Mouse (Mus musculus): Measurements from ENCODE around the gene Ikbke. TPM values are rescaled to one million over a fixed set of nuclear protein-coding genes. Genes with fewer than 3 reads are reported as not detected.

Ikbke gene
- total and polyA plus RNA-seq, 2 experiments, result 15.6 to 20.7 TPM

DNA sequence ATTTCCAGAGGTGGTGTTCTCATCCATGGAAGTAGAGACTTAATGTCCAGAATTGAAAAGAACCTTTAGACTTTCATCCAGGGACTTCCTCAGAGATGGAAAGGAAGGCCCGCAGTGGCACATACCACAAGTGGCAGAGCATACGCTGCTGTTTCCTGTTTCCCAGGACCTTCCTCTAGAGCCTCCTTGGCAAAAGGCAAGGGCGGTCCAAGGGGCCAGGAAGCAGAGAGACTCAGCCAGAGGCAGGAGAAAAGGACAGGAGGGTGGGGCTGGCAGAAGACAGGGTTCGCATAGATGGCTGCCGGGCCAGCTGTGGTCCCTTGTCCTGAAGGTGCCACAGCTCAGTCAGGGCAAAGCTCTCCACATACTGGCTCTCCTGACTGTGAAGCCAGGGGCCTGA lies 66.5 kb downstream of the Ikbke start:
- Histone ChIP-seq H3K27me3 (ENCODE audit: control insufficient read depth, insufficient read depth, low read length) (no peaks in the 10 kb centered on the region), H3K4me3 (ENCODE audit: insufficient read depth, low read depth, low read length) (no peak overlapping the region), H3K9ac (ENCODE audit: low read depth, low read length) (no peak overlapping the region), H3K4me1 (ENCODE audit: control insufficient read depth, insufficient read depth, low read length) (peaks cover 7% of the 10 kb centered on the region), H3K36me3 (ENCODE audit: control insufficient read depth, insufficient read depth, low read length) (no peaks in the 10 kb centered on the region), H3K79me2 (ENCODE audit: control insufficient read depth, insufficient read depth, low read length) (no peaks in the 10 kb centered on the region), H3K27ac (replicated peaks; ENCODE audit: insufficient read depth, low read depth, low read length) (no peak overlapping the region)
- TF ChIP-seq POLR2A (IDR thresholded peaks at IDR 0.05; ENCODE audit: extremely low read depth, insufficient read depth, low read length) (no peak), CTCF (IDR thresholded peaks at IDR 0.05; ENCODE audit: low read depth, low read length) (no peak)
- WGBS, result 79% methylated on average over 5 of the region's 5 CpGs
- no peak for DNase-seq (ENCODE audit: extremely low read depth, low read depth, low spot score)

DNA sequence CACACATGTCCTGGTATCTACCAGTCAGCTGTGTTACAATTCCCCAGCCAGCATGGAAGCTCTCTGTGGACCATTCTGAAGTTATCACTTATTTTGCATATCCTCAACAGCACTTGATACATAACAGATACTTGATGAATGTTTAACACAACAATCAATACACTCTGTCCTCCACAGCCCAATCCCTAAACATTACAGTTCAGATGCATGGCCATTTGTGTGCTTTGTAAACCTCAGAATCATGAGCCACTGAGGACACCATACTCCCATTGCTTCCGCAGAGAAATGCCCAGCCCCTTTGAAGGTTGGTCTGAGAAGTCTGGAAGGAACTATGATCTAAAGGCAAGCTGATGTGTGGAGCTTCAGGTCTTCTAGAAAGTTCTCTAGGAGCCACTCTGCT lies 67.8 kb downstream of the Ikbke start:
- Histone ChIP-seq H3K36me3 (ENCODE audit: control insufficient read depth, insufficient read depth, low read length) (no peaks in the 10 kb centered on the region), H3K27ac (replicated peaks; ENCODE audit: insufficient read depth, low read depth, low read length) (no peak overlapping the region), H3K4me3 (ENCODE audit: insufficient read depth, low read depth, low read length) (no peak overlapping the region), H3K4me1 (ENCODE audit: control insufficient read depth, insufficient read depth, low read length) (peaks cover 12% of the 10 kb centered on the region), H3K79me2 (ENCODE audit: control insufficient read depth, insufficient read depth, low read length) (no peaks in the 10 kb centered on the region), H3K27me3 (ENCODE audit: control insufficient read depth, insufficient read depth, low read length) (no peaks in the 10 kb centered on the region), H3K9ac (ENCODE audit: low read depth, low read length) (no peak overlapping the region)
- no peak for TF ChIP-seq CTCF (IDR thresholded peaks at IDR 0.05; ENCODE audit: low read depth, low read length)
- no peak for TF ChIP-seq POLR2A (IDR thresholded peaks at IDR 0.05; ENCODE audit: extremely low read depth, insufficient read depth, low read length)
- peak; percentile 72 for DNase-seq (ENCODE audit: extremely low read depth, low read depth, low spot score)
- 35% methylated on average over 1 of the region's 1 CpGs for WGBS

DNA sequence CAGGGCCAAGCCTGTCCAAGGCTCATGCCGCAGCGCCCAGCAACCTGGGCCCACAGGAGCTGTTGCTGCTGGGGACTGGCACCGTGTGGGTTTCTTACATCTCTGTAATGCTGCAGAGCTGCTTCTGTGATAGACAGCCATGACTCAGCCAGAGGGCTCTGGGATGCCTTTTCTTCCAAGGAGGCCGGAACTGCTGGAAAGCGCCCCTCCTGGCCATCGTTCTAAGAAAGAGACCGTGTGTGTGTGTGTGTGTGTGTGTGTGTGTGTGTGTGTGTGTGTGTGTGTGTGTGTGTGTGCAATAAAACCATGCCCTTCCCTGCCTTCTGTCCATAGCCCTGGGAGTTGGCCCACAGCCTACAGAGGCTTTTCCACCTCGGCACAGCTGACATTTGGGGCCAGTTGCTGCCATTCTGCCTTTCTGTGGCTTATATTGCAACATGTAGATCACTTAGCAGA lies 69.4 kb downstream of the Ikbke start:
- TF ChIP-seq POLR2A (IDR thresholded peaks at IDR 0.05; ENCODE audit: extremely low read depth, insufficient read depth, low read length) (no peak), CTCF (IDR thresholded peaks at IDR 0.05; ENCODE audit: low read depth, low read length) (no peak)
- DNase-seq (ENCODE audit: extremely low read depth, low read depth, low spot score), result no peak
- 84% methylated on average over 8 of the region's 8 CpGs for WGBS

DNA sequence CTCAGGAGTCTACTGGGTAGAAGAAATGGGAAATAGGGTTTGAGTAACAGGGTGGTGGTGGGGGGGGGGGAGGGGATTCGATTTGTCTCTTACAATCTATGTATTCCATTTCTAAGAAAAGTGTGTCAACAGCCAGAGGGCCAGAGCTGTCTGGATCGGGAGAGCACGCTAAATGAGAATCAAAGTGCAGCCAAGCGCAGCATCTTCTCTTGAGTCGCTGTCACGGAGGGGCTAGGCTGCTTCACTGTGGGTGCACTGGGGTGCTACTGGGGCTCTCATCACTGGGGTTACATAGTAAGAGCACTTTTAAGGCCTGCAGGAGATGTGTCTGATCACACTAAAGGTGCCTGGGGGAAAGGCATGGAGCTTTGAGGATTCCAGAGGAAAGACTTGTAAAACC lies 70.6 kb downstream of the Ikbke start:
- 86% methylated on average over 6 of the region's 6 CpGs for WGBS
- no peak overlapping the region for H3K4me3 ChIP-seq (ENCODE audit: insufficient read depth, low read depth, low read length)
- no peak overlapping the region for H3K27ac ChIP-seq (replicated peaks; ENCODE audit: insufficient read depth, low read depth, low read length)
- no peak for DNase-seq (ENCODE audit: extremely low read depth, low read depth, low spot score)
- H3K9ac ChIP-seq (ENCODE audit: low read depth, low read length), result no peak overlapping the region
- H3K27me3 ChIP-seq (ENCODE audit: control insufficient read depth, insufficient read depth, low read length), result no peaks in the 10 kb centered on the region
- H3K4me1 ChIP-seq (ENCODE audit: control insufficient read depth, insufficient read depth, low read length), result peaks cover 11% of the 10 kb centered on the region
- no peak for TF ChIP-seq POLR2A (IDR thresholded peaks at IDR 0.05; ENCODE audit: extremely low read depth, insufficient read depth, low read length)
- no peak for TF ChIP-seq CTCF (IDR thresholded peaks at IDR 0.05; ENCODE audit: low read depth, low read length)
- H3K36me3 ChIP-seq (ENCODE audit: control insufficient read depth, insufficient read depth, low read length), result no peaks in the 10 kb centered on the region
- H3K79me2 ChIP-seq (ENCODE audit: control insufficient read depth, insufficient read depth, low read length), result no peaks in the 10 kb centered on the region; the same call in 1 of the 2 replicates

More for the DNA sequence above, 69.4 kb downstream of the Ikbke start:
- H3K27me3 ChIP-seq (ENCODE audit: control insufficient read depth, insufficient read depth, low read length), result no peaks in the 10 kb centered on the region
- no peak overlapping the region for H3K27ac ChIP-seq (replicated peaks; ENCODE audit: insufficient read depth, low read depth, low read length)
- H3K4me3 ChIP-seq (ENCODE audit: insufficient read depth, low read depth, low read length), result no peak overlapping the region
- peaks cover 14% of the 10 kb centered on the region for H3K4me1 ChIP-seq (ENCODE audit: control insufficient read depth, insufficient read depth, low read length)
- no peak overlapping the region for H3K9ac ChIP-seq (ENCODE audit: low read depth, low read length)
- no peaks in the 10 kb centered on the region for H3K36me3 ChIP-seq (ENCODE audit: control insufficient read depth, insufficient read depth, low read length)
- H3K79me2 ChIP-seq (ENCODE audit: control insufficient read depth, insufficient read depth, low read length), result no peaks in the 10 kb centered on the region; the same call in 1 of the 2 replicates

DNA sequence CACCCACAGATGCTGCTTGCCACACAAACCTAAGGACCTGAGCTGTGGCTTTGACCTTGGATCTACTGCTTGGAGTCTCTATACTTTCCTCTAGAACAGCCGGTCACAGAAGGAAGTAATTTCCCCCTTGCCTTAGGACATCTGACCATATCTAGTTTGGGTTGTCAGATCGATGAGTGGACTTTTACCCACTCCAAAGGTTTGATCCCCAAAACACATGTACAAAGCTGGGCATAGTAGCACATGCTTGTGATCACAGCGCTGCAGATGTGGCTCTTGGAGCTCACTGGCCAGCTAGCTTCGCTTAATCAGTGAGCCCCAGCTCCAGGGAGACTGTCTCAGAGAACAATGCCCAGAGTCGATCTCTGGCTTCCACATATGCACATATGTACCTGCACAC lies 71.3 kb downstream of the Ikbke start:
- Histone ChIP-seq H3K4me1 (ENCODE audit: control insufficient read depth, insufficient read depth, low read length) (peaks cover 11% of the 10 kb centered on the region), H3K9ac (ENCODE audit: low read depth, low read length) (peak overlapping the region; percentile 8), H3K27ac (replicated peaks; ENCODE audit: insufficient read depth, low read depth, low read length) (peak overlapping the region; percentile 81), H3K79me2 (ENCODE audit: control insufficient read depth, insufficient read depth, low read length) (no peaks in the 10 kb centered on the region; the same call in 1 of the 2 replicates), H3K27me3 (ENCODE audit: control insufficient read depth, insufficient read depth, low read length) (no peaks in the 10 kb centered on the region), H3K4me3 (ENCODE audit: insufficient read depth, low read depth, low read length) (no peak overlapping the region), H3K36me3 (ENCODE audit: control insufficient read depth, insufficient read depth, low read length) (no peaks in the 10 kb centered on the region)
- DNase-seq (ENCODE audit: extremely low read depth, low read depth, low spot score), result peak; percentile 93
- 43% methylated on average over 5 of the region's 5 CpGs for WGBS
- no peak for TF ChIP-seq CTCF (IDR thresholded peaks at IDR 0.05; ENCODE audit: low read depth, low read length)
- no peak for TF ChIP-seq POLR2A (IDR thresholded peaks at IDR 0.05; ENCODE audit: extremely low read depth, insufficient read depth, low read length)

DNA sequence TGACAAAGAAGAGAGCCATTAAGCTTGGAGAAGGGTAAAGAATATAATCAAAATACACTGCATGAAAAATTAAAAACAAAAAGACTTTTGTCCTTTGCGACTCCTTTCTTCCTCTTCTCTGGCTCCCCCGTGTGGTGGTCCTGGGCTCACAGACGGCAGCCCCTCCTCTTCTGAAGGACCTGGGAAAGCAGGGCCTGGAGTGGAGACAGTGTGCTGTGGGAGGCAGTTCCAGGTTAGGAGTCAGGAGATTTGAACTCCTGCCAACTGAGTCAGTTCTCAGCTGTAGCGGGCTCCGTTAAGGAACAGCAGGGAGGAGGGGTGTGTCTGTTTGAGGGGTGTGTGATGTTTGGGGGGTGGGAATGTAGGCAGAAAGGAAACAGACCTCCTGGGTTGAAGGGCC lies 71.9 kb downstream of the Ikbke start:
- no peak overlapping the region for H3K4me3 ChIP-seq (ENCODE audit: insufficient read depth, low read depth, low read length)
- peaks cover 11% of the 10 kb centered on the region for H3K4me1 ChIP-seq (ENCODE audit: control insufficient read depth, insufficient read depth, low read length)
- no peaks in the 10 kb centered on the region for H3K27me3 ChIP-seq (ENCODE audit: control insufficient read depth, insufficient read depth, low read length)
- WGBS, result 16% methylated on average over 5 of the region's 5 CpGs
- H3K9ac ChIP-seq (ENCODE audit: low read depth, low read length), result peak overlapping the region; percentile 2; the same call in 1 of the 2 replicates
- peak; percentile 57 for DNase-seq (ENCODE audit: extremely low read depth, low read depth, low spot score)
- no peaks in the 10 kb centered on the region for H3K36me3 ChIP-seq (ENCODE audit: control insufficient read depth, insufficient read depth, low read length)
- TF ChIP-seq POLR2A (IDR thresholded peaks at IDR 0.05; ENCODE audit: extremely low read depth, insufficient read depth, low read length), result no peak
- peak; percentile 76 for TF ChIP-seq CTCF (IDR thresholded peaks at IDR 0.05; ENCODE audit: low read depth, low read length)
- no peaks in the 10 kb centered on the region; the same call in 1 of the 2 replicates for H3K79me2 ChIP-seq (ENCODE audit: control insufficient read depth, insufficient read depth, low read length)
- H3K27ac ChIP-seq (replicated peaks; ENCODE audit: insufficient read depth, low read depth, low read length), result peak overlapping the region; percentile 81
